Mouse (Mus musculus) neural tube, embryonic 14.5 days (tissue): ENCODE results near the gene Gm37419. TPM values are rescaled to one million over a fixed set of nuclear protein-coding genes. Genes with fewer than 3 reads are reported as not detected.

Source experiments
- ATAC-seq: fragments of 200-750 bp; cut with Nextera tagmentation; 2 replicates; pipeline ENCODE4 v1.8.0; 2017; ENCODE audit warnings: low read depth, mild to moderate bottlenecking, moderate TSS enrichment, moderate library complexity
- H3K27ac ChIP-seq: fragments of 300-500 bp; sonication (generic); 2 replicates; pipeline ENCODE4 v1.5.1; 2014; ENCODE audit warnings: low read depth, mild to moderate bottlenecking, control low read depth, low read length, moderate library complexity, mixed read lengths
- H3K27me3 ChIP-seq: fragments of 300-500 bp; sonication (generic); 2 replicates; pipeline ENCODE4 v1.6.1; 2014; ENCODE audit warnings: low read length; ENCODE audit not compliant: control insufficient read depth, insufficient read depth
- H3K36me3 ChIP-seq: fragments of 300-500 bp; sonication (generic); 2 replicates; pipeline ENCODE4 v1.6.1; 2014; ENCODE audit warnings: low read length, mixed read lengths; ENCODE audit not compliant: control insufficient read depth, insufficient read depth
- H3K4me1 ChIP-seq: fragments of 300-500 bp; sonication (generic); 2 replicates; pipeline ENCODE4 v1.6.1; 2014; ENCODE audit warnings: low read length; ENCODE audit not compliant: control insufficient read depth, insufficient read depth
- H3K4me2 ChIP-seq: fragments of 300-500 bp; sonication (generic); 2 replicates; pipeline ENCODE4 v1.6.1; 2014; ENCODE audit warnings: mild to moderate bottlenecking, low read depth, low read length, control low read depth
- H3K4me3 ChIP-seq: fragments of 300-500 bp; sonication (generic); 2 replicates; pipeline ENCODE4 v1.5.1; 2014; ENCODE audit warnings: low read depth, low read length, control low read depth, mixed read lengths
- H3K9ac ChIP-seq: fragments of 300-500 bp; sonication (generic); replicated peaks from 2 replicates; pipeline ENCODE4 v1.6.1; 2014; ENCODE audit warnings: low read depth, mild to moderate bottlenecking, control low read depth, low read length, mixed read lengths
- H3K9me3 ChIP-seq: fragments of 300-500 bp; sonication (generic); 2 replicates; pipeline ENCODE4 v1.6.1; 2016; ENCODE audit warnings: low read length; ENCODE audit not compliant: control insufficient read depth
- WGBS: fragments of 180-500 bp; shearing (Covaris S2); extraction: QIAGEN DNeasy Blood & Tissue Kit; methylation state at CpG from one replicate; pipeline ENCODE4 v1.1.7; 2014; 5-methylcytosine and 5-hydroxymethylcytosine counted together
- polyA plus RNA-seq: library from polyadenylated mRNA; unstranded; fragments of >200 nt; fragmentation: Nextera tagmentation; extraction: Ambion mirVana; gene quantifications from 2 replicates; pipeline ENCODE4 v1.2.1, GENCODE M21; 2014

Gene Gm37419
- polyA plus RNA-seq, 1 experiment from 2014 or later, result not detected

DNA sequence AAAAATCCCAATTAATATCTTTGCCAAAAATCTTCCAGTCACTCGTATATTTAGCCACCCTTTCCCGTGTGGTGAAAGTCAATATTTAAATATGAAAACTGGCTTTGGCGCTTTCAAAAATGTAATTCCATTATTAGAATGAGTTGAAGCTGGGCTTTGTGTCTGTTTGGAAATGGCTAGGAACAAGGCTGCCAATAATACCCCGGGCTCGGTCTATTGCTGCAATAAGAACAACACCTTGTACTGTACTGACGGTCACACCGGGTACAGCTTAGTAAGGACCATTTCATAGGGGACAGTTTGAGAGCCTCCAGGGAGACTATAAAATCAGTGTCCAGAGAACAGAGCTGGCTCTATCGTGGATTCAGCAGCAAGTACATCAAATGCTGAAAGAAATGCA, 17.6 kb downstream of the Gm37419 start:
- no peak overlapping the region for H3K4me2 ChIP-seq
- no peak for ATAC-seq
- H3K4me1 ChIP-seq, result no peaks in the 10 kb centered on the region
- no peaks in the 10 kb centered on the region for H3K36me3 ChIP-seq
- WGBS, result 82% methylated on average over 8 of the region's 8 CpGs
- no peaks in the 10 kb centered on the region for H3K9me3 ChIP-seq
- no peak overlapping the region for H3K27ac ChIP-seq
- no peak overlapping the region for H3K9ac ChIP-seq
- no peak overlapping the region for H3K4me3 ChIP-seq
- H3K27me3 ChIP-seq, result no peaks in the 10 kb centered on the region

DNA sequence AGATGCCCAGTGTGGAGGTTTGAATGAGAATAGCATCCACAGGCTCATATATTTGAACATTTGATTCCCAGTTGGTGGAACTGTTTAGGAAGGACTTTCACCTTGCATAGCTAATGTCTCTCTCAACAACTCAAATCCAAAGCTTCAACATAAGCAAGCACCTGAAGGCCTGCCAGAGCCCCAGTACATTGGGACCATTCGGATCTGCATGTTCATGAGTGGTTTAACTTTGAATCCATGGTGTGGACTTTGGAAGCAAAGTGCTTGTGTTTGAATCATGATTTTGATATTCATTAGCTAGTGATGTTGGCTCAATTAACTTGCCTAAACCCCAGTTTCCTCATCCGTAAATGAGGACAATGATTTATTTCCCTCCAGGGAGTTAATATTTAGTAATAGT, 21.6 kb downstream of the Gm37419 start:
- H3K27me3 ChIP-seq, result no peaks in the 10 kb centered on the region
- H3K9ac ChIP-seq, result no peak overlapping the region
- H3K36me3 ChIP-seq, result no peaks in the 10 kb centered on the region
- no peak for ATAC-seq
- no peak overlapping the region for H3K27ac ChIP-seq
- H3K4me2 ChIP-seq, result no peak overlapping the region
- no peaks in the 10 kb centered on the region for H3K9me3 ChIP-seq
- no peaks in the 10 kb centered on the region for H3K4me1 ChIP-seq
- 90% methylated on average over 2 of the region's 2 CpGs for WGBS
- H3K4me3 ChIP-seq, result no peak overlapping the region

DNA sequence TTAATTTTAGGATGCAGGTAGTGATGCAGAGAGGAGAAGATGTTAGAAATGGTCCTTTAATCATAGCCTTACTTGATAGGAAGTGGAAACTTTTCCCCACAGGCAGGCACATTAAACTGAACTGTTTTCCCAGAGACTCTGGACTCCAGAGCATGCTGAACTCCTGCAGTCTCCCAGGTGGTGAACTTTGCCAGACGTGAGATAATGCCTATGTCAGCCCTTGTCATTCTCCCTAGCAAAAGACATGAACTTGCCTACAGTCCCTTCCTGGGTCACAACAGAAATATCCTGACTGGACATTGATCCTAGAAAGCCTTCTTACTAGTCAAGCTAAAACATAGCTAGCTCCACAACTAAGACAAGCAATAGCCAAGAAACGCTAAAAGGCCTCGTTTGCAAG, 23.0 kb downstream of the Gm37419 start:
- Histone ChIP-seq H3K36me3 (no peaks in the 10 kb centered on the region), H3K4me3 (no peak overlapping the region), H3K4me2 (no peak overlapping the region), H3K9me3 (no peaks in the 10 kb centered on the region), H3K27me3 (no peaks in the 10 kb centered on the region), H3K27ac (no peak overlapping the region), H3K9ac (no peak overlapping the region), H3K4me1 (no peaks in the 10 kb centered on the region)
- 74% methylated on average over 3 of the region's 3 CpGs for WGBS
- no peak for ATAC-seq

DNA sequence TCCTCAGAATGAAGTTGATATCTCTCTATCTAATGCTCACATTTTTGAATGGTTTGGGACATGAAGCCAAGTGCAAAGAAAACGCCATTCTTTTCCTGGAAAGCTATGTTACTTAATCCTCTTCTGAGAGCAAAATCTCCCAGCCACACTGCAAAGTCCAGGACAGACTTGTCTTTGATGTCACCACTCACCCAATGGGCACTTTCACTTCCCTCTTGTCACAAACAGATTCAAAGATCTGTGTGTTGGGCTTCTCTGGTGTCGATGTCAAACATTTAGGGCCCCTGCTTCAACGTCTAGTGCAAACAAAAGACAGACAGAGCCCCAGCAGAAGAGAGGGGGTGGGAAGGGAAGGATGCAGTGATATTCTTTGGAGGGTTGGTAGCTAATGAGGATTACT, 23.8 kb downstream of the Gm37419 start:
- Histone ChIP-seq H3K4me1 (no peaks in the 10 kb centered on the region), H3K27ac (no peak overlapping the region), H3K27me3 (no peaks in the 10 kb centered on the region), H3K9me3 (no peaks in the 10 kb centered on the region), H3K4me3 (no peak overlapping the region), H3K9ac (no peak overlapping the region), H3K4me2 (no peak overlapping the region), H3K36me3 (no peaks in the 10 kb centered on the region)
- no peak for ATAC-seq
- 67% methylated on average over 3 of the region's 3 CpGs for WGBS

DNA sequence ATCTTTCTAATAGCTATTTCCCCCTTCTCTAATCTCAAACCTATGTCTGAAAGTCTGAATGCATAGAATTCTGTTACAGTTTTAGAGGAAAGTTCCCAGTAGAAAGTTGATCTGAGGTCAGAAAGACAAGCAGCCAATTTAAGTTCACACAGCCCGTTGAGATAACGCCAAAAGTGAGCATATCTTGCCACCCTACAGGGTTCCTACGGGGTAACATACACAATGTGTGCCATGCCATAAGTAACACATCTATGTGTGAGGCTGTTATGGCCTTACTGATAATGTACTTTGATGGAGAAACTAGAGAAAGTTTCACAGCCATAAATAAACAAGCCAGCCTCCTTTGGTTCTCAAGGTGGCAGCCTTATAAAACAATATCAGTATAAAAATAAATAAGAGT, 26.1 kb downstream of the Gm37419 start:
- Histone ChIP-seq H3K9ac (no peak overlapping the region), H3K4me2 (no peak overlapping the region), H3K27ac (no peak overlapping the region), H3K27me3 (no peaks in the 10 kb centered on the region), H3K36me3 (no peaks in the 10 kb centered on the region), H3K4me3 (no peak overlapping the region), H3K4me1 (no peaks in the 10 kb centered on the region), H3K9me3 (no peaks in the 10 kb centered on the region)
- no peak for ATAC-seq
- 92% methylated on average over 3 of the region's 3 CpGs for WGBS

DNA sequence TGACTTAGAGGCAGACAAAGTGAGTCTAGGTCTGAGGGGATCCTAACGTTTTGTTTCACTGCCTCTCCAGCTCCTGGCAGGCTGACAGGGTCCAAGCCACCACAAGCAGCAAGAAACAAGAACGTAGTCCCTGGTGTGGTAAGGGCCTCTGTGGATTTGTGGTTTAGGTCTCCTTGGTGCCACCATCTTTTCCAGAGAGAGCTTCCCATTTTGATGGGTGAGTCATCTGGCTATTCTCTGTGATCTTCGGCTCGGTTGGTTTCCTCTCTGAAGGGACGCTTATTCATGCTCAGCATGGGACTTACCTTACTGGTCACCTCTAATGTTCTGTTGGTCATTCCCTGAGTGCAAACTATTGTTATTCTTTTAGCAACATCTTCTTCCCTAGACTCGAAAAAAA, 28.0 kb downstream of the Gm37419 start:
- Histone ChIP-seq H3K9me3 (no peaks in the 10 kb centered on the region), H3K27me3 (no peaks in the 10 kb centered on the region), H3K27ac (no peak overlapping the region), H3K4me3 (no peak overlapping the region), H3K4me1 (no peaks in the 10 kb centered on the region), H3K36me3 (no peaks in the 10 kb centered on the region), H3K4me2 (no peak overlapping the region), H3K9ac (no peak overlapping the region)
- WGBS, result 49% methylated on average over 6 of the region's 6 CpGs
- no peak for ATAC-seq

DNA sequence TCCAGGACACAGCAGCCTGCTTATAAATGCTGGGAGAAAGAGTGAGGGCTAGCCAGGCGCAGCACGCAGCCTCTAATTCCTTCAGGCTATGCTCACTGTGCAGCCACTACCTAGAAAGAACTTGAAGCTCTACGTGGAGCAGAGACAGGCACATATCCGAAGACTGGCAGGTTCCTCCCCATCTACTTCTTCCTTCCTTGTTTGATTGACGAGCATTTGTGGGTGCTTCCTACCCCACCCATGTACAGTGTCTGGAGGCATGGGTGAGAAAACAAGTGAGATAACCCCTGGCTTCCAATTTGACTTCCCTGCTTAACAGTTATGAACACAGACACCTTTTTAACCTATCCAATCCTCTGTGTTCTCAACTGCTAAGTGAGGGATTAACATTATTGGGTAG, 28.5 kb downstream of the Gm37419 start:
- 76% methylated on average over 5 of the region's 5 CpGs for WGBS
- no peak for ATAC-seq
- no peak overlapping the region for H3K4me3 ChIP-seq
- H3K27me3 ChIP-seq, result no peaks in the 10 kb centered on the region
- H3K4me2 ChIP-seq, result no peak overlapping the region
- H3K27ac ChIP-seq, result no peak overlapping the region
- H3K4me1 ChIP-seq, result no peaks in the 10 kb centered on the region
- H3K9ac ChIP-seq, result no peak overlapping the region
- no peaks in the 10 kb centered on the region for H3K9me3 ChIP-seq
- no peaks in the 10 kb centered on the region for H3K36me3 ChIP-seq

DNA sequence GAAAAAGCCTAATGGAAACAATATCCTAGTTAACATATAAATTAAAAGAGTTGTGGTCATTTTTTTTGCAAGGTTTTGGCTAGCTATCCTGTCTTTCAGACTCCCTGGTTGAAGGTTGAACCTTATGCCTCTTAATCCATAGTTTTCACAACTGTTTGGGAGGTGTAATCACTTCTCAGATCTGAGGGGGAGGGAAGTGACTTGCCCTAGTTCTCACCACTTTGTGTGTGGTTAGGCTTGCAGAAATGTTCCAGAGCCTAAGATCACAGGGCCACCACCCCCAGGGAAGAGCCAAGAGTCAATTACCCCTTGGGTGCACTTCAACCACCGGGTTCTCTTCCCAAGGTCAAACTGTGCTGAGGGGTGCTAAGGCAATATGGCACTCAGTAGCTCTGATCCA, 33.4 kb downstream of the Gm37419 start:
- WGBS, result 73% methylated on average over 1 of the region's 1 CpGs
- no peak overlapping the region for H3K4me2 ChIP-seq
- H3K4me1 ChIP-seq, result no peaks in the 10 kb centered on the region
- H3K27me3 ChIP-seq, result no peaks in the 10 kb centered on the region
- no peaks in the 10 kb centered on the region for H3K9me3 ChIP-seq
- H3K36me3 ChIP-seq, result no peaks in the 10 kb centered on the region
- no peak for ATAC-seq
- H3K27ac ChIP-seq, result no peak overlapping the region
- H3K4me3 ChIP-seq, result no peak overlapping the region
- H3K9ac ChIP-seq, result no peak overlapping the region

DNA sequence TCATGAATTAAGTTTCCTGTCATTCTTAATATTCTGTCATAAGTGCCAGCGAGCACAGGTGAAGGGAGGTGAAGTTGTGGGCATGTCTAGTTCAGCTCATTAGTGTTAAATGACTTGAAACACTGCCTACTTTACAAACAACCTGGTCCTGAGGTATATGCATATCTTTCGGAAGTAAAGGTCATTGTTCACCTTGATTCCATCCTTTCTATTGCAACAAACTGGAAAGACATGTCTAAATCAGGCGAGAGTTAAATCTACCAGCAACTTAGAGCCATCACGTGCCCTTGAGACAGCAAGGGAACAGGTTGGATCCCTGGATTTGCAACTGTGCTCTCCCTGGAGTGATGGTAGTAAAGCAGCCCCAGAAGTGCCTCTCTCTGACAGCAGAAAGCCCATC, 34.3 kb downstream of the Gm37419 start:
- WGBS, result 86% methylated on average over 4 of the region's 4 CpGs
- Histone ChIP-seq H3K9me3 (no peaks in the 10 kb centered on the region), H3K27me3 (no peaks in the 10 kb centered on the region), H3K27ac (no peak overlapping the region), H3K9ac (no peak overlapping the region), H3K4me3 (no peak overlapping the region), H3K36me3 (no peaks in the 10 kb centered on the region), H3K4me1 (no peaks in the 10 kb centered on the region), H3K4me2 (no peak overlapping the region)
- ATAC-seq, result no peak

DNA sequence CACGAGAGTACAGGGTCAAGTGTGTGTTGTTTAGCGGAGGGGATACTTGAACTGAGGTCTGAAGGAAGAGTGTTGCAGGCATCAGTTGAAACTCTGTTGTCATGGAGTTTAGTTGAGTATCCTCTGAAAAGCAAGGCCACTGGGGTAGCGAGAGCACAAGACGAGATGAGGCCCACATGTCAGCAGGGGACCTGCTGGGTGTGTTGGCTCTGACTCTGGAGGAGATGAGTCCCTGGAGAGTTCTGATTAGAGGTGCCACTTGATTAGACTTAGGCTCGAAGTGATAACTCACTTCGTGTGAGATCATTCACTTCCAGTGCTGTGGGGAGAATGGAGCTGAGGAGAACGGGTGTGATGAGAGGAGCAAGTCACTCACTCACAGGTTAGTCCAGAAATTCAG, 37.2 kb downstream of the Gm37419 start:
- H3K27me3 ChIP-seq, result no peaks in the 10 kb centered on the region
- H3K4me3 ChIP-seq, result no peak overlapping the region
- H3K9ac ChIP-seq, result no peak overlapping the region
- no peak overlapping the region for H3K4me2 ChIP-seq
- no peaks in the 10 kb centered on the region for H3K4me1 ChIP-seq
- H3K27ac ChIP-seq, result no peak overlapping the region
- H3K36me3 ChIP-seq, result no peaks in the 10 kb centered on the region
- H3K9me3 ChIP-seq, result no peaks in the 10 kb centered on the region
- WGBS, result 73% methylated on average over 7 of the region's 7 CpGs
- ATAC-seq, result no peak
